Mouse (Mus musculus) stomach, embryonic 14.5 days (tissue): ENCODE data around the gene Letm1. TPM values are rescaled to one million over a fixed set of nuclear protein-coding genes. Genes with fewer than 3 reads are reported as not detected.
A peak's percentile ranks its signal among the peaks of the same experiment; 100 is the strongest.

Source experiments
- ATAC-seq: fragments of 200-750 bp; cut with Nextera tagmentation; 2 replicates; pipeline ENCODE4 v1.8.0; 2017; ENCODE audit warnings: low read depth, moderate TSS enrichment; ENCODE audit not compliant: insufficient number of reproducible peaks, insufficient read depth, low FRiP score
- H3K27ac ChIP-seq: fragments of 300-500 bp; sonication (generic); 2 replicates; pipeline ENCODE4 v1.5.1; 2014; ENCODE audit warnings: mild to moderate bottlenecking, low read length, moderate library complexity, mixed read lengths
- H3K27me3 ChIP-seq: fragments of 300-500 bp; sonication (generic); 2 replicates; pipeline ENCODE4 v1.6.1; 2014; ENCODE audit warnings: low read length, control low read depth, mixed read lengths; ENCODE audit not compliant: control insufficient read depth, insufficient read depth
- H3K36me3 ChIP-seq: fragments of 300-500 bp; sonication (generic); 2 replicates; pipeline ENCODE4 v1.6.1; 2014; ENCODE audit warnings: mild to moderate bottlenecking, control low read depth, low read length, moderate library complexity, mixed read lengths; ENCODE audit not compliant: control insufficient read depth, insufficient read depth
- H3K4me1 ChIP-seq: fragments of 300-500 bp; sonication (generic); 2 replicates; pipeline ENCODE4 v1.6.1; 2014; ENCODE audit warnings: low read length, control low read depth, mixed read lengths; ENCODE audit not compliant: control insufficient read depth, insufficient read depth
- H3K4me2 ChIP-seq: fragments of 300-500 bp; sonication (generic); replicated peaks from 2 replicates; pipeline ENCODE4 v1.6.1; 2014; ENCODE audit warnings: low read depth, low read length, control low read depth
- H3K4me3 ChIP-seq: fragments of 300-500 bp; sonication (generic); 2 replicates; pipeline ENCODE4 v1.5.1; 2014; ENCODE audit warnings: low read depth, low read length, control low read depth
- H3K9ac ChIP-seq: fragments of 300-500 bp; sonication (generic); replicated peaks from 2 replicates; pipeline ENCODE4 v1.6.1; 2014; ENCODE audit warnings: low read depth, mild to moderate bottlenecking, control low read depth, low read length, moderate library complexity, mixed read lengths
- H3K9me3 ChIP-seq: fragments of 300-500 bp; sonication (generic); 2 replicates; pipeline ENCODE4 v1.6.1; 2016; ENCODE audit warnings: low read depth, low read length, control low read depth; ENCODE audit not compliant: control insufficient read depth
- WGBS: fragments of 180-500 bp; shearing (Covaris S2); extraction: QIAGEN DNeasy Blood & Tissue Kit; methylation state at CpG from one replicate; pipeline ENCODE4 v1.1.7; 2014; 5-methylcytosine and 5-hydroxymethylcytosine counted together
- polyA plus RNA-seq: library from polyadenylated mRNA; unstranded; fragments of >200 nt; fragmentation: Nextera tagmentation; extraction: Ambion mirVana; gene quantifications from 2 replicates; pipeline ENCODE4 v1.2.1, GENCODE M21; 2014

Gene Letm1
- polyA plus RNA-seq, 1 experiment from 2014 or later: 43.7 TPM

DNA sequence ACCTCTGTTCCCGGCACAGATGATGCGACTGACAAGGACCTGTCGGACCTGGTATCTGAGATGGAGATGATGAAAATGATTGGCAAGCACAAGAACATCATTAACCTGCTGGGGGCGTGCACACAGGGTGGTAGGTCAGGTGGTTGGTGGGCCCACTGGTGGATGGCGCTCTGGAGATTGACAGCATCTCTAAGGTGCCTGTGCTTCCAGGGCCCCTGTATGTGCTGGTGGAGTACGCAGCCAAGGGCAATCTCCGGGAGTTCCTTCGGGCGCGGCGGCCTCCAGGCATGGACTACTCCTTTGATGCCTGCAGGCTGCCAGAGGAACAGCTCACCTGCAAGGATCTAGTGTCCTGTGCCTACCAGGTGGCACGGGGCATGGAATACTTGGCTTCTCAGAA lies 48.8 kb downstream of the Letm1 start:
- Histone ChIP-seq H3K27me3 (no peaks in the 10 kb centered on the region), H3K4me1 (no peaks in the 10 kb centered on the region), H3K9ac (no peak overlapping the region), H3K4me2 (no peak overlapping the region), H3K36me3 (peaks cover 14% of the 10 kb centered on the region), H3K4me3 (no peak overlapping the region), H3K27ac (no peak overlapping the region), H3K9me3 (no peaks in the 10 kb centered on the region)
- ATAC-seq: no peak
- 93% methylated on average over 12 of the region's 12 CpGs for WGBS

DNA sequence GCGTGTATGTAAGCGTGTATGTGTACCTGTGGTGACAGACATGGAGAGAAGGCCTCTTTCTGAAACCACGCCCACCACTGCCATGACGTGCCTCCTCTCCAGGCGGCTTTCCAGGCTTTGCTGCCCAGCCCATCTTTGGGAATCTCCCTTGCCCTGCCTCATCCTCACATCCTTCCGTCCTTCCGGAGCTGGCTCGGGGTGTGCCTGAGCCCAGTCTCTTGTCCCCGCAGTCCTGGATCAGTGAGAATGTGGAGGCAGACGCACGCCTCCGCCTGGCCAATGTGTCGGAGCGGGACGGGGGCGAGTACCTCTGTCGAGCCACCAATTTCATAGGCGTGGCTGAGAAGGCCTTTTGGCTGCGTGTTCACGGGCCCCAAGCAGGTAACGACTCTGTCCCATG lies 51.6 kb downstream of the Letm1 start:
- no peak overlapping the region for H3K9ac ChIP-seq
- H3K27ac ChIP-seq: no peak overlapping the region
- no peak overlapping the region for H3K4me3 ChIP-seq
- 65% methylated on average over 21 of the region's 21 CpGs for WGBS
- no peaks in the 10 kb centered on the region for H3K9me3 ChIP-seq
- no peak for ATAC-seq
- H3K27me3 ChIP-seq: no peaks in the 10 kb centered on the region
- no peaks in the 10 kb centered on the region for H3K4me1 ChIP-seq
- H3K36me3 ChIP-seq: peaks cover 17% of the 10 kb centered on the region
- H3K4me2 ChIP-seq: no peak overlapping the region

DNA sequence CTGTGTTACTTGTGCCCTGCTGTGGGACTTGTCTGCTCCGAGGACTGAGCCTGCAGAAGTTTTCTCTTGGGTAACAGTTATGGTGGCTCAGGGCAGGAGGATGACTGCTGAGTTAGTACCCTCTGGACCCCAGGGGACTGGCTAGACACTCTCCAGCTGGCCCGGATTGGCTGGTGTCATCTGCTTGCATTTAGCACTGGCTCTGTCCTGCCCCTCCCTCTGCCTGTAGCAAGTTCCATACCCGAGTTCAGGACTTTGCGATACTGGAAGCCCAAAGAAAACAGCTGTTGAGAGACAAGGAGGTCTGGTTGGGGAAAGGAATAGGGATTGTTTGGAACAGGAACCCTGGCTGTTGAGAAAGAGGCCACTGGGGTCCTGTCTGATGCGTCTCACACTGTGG lies 52.1 kb downstream of the Letm1 start:
- peaks cover under 1% of the 10 kb centered on the region; the same call in 1 of the 2 replicates for H3K4me1 ChIP-seq
- H3K36me3 ChIP-seq: peaks cover 17% of the 10 kb centered on the region
- H3K4me2 ChIP-seq: no peak overlapping the region
- WGBS: 47% methylated on average over 5 of the region's 5 CpGs
- H3K27me3 ChIP-seq: no peaks in the 10 kb centered on the region
- H3K4me3 ChIP-seq: no peak overlapping the region
- H3K27ac ChIP-seq: no peak overlapping the region
- no peak for ATAC-seq
- no peak overlapping the region for H3K9ac ChIP-seq
- no peaks in the 10 kb centered on the region for H3K9me3 ChIP-seq

DNA sequence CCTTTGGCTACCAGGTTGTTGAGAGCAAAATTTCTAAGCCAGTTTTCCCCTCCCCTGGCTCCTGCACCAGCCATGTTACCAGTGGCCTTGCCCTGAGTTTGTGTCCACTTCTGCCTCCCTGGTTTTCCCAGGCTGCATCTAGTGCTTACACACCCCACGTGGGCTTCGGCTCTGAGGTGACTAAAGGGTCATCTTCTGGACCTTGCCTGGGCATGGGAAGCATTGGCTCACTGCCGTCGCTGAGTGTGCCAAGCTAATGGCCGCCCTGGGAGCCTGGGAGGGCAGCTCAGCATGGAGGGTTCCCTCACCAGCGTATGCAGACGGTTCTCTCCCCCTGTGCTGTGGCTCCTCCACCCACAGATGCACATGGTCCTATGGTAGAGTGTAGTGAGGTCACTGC lies 53.8 kb downstream of the Letm1 start:
- Histone ChIP-seq H3K4me3 (no peak overlapping the region), H3K27ac (no peak overlapping the region), H3K9ac (no peak overlapping the region), H3K4me1 (peaks cover 4% of the 10 kb centered on the region; the same call in 1 of the 2 replicates), H3K27me3 (peaks cover 2% of the 10 kb centered on the region; the same call in 1 of the 2 replicates), H3K9me3 (no peaks in the 10 kb centered on the region), H3K4me2 (no peak overlapping the region), H3K36me3 (peaks cover 17% of the 10 kb centered on the region)
- no peak for ATAC-seq
- WGBS: 86% methylated on average over 7 of the region's 7 CpGs

DNA sequence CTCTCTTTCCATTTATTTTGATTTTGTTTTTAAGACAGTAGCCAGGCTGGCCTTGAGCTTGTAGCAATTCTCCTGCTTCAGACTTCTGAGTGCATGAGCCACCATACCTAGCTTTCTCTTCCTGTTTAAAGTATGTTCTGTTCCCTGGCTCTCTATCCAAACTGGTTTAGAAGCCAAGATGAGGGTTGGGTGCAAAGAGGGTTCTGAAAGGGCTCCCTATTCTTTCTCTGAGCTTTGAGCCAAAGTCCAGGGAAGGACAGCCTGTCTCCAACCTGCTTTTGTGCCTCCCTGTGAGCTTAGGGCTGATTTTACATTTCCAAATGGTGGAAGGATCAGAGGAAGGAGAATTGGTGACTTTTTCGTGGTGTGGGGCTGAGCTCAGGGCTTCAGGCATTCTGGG lies 55.7 kb downstream of the Letm1 start:
- peaks cover 14% of the 10 kb centered on the region for H3K36me3 ChIP-seq
- ATAC-seq: no peak
- H3K4me3 ChIP-seq: no peak overlapping the region
- peaks cover 7% of the 10 kb centered on the region; the same call in 1 of the 2 replicates for H3K27me3 ChIP-seq
- no peak overlapping the region for H3K27ac ChIP-seq
- H3K9ac ChIP-seq: no peak overlapping the region
- H3K9me3 ChIP-seq: no peaks in the 10 kb centered on the region
- WGBS: 75% methylated on average over 1 of the region's 1 CpGs
- peaks cover 11% of the 10 kb centered on the region; the same call in 1 of the 2 replicates for H3K4me1 ChIP-seq
- no peak overlapping the region for H3K4me2 ChIP-seq

DNA sequence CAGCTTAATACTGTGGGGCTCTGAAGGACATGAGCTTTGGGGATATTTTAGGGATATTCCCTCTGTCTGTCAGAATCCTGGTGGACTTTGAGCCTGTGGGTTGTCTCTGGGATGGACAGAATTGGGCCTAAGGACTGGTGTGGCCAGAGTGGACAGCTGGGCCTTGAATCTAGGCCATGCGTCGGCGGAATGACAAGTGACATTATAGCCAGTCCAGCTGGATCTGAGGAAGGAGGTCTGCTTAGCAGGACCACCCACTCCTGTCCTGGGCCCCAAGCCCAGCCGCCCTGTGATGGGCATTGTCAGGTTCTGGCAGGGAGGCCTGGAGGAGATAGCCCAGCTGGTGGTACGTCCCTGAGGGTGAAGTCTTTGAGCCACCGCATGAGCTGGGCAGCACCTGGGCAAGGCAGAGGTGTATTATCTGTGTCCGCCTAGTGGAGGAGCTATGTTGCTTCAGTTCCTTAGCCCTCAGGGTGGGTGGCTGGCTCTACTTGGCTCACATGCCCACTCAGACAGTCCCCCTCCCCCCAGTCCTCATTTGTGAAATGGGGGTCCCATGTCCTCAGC lies 56.5 kb downstream of the Letm1 start:
- Histone ChIP-seq H3K9me3 (no peaks in the 10 kb centered on the region), H3K27me3 (peaks cover 7% of the 10 kb centered on the region; the same call in 1 of the 2 replicates), H3K36me3 (peaks cover 7% of the 10 kb centered on the region), H3K4me3 (no peak overlapping the region), H3K4me2 (no peak overlapping the region), H3K27ac (no peak overlapping the region), H3K4me1 (peaks cover 14% of the 10 kb centered on the region; the same call in 1 of the 2 replicates), H3K9ac (no peak overlapping the region)
- WGBS: 75% methylated on average over 7 of the region's 7 CpGs
- ATAC-seq: no peak

DNA sequence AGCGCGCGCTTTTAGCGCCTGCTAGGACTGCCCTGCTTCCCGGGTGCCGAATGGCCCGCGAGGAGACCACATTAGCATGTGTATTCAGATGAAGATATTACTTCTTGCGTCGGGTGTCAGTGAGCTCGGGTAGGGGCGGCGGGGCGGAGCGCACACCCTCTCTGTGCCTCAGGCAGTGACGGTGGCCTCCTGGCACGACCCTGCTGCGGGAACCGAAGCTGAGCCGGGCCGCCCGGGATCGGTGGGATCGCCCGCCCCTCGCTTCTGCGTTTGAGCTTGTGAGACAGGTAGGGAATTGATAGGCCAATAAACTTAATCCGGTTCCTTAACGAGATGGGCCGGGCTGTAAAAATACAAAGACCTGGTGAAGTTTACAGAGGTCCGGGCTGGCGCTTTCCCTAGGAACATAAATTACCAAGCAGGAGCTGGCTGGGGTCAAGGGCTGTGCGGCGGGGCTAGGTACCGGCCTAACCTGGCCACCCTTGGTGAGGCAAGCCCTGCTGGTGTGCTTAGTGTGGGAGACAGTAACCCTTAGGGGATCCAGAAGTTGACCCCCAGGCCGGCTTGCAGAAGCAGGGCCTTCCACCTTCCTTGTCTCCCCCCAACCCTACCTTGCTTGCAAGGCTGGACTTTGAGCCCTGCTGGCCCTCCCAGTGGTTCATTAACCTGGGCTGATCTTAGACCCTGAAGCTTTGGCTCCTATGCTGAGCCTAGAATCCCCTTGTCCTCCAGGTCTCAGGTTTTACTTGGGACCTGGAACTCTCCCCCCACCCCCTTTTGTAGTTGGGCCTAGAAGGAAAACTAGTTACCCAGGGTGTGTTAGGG lies 58.8 kb downstream of the Letm1 start:
- 7% methylated on average over 36 of the region's 36 CpGs for WGBS
- H3K36me3 ChIP-seq: peaks cover 3% of the 10 kb centered on the region; the same call in 1 of the 2 replicates
- peaks cover 7% of the 10 kb centered on the region; the same call in 1 of the 2 replicates for H3K27me3 ChIP-seq
- peak overlapping the region; percentile 69 for H3K9ac ChIP-seq
- H3K4me2 ChIP-seq: peak overlapping the region; percentile 99
- peak overlapping the region; percentile 79 for H3K4me3 ChIP-seq
- peaks cover 22% of the 10 kb centered on the region; the same call in 1 of the 2 replicates for H3K4me1 ChIP-seq
- no peaks in the 10 kb centered on the region for H3K9me3 ChIP-seq
- ATAC-seq: no peak
- peak overlapping the region; percentile 44; the same call in 1 of the 2 replicates for H3K27ac ChIP-seq

DNA sequence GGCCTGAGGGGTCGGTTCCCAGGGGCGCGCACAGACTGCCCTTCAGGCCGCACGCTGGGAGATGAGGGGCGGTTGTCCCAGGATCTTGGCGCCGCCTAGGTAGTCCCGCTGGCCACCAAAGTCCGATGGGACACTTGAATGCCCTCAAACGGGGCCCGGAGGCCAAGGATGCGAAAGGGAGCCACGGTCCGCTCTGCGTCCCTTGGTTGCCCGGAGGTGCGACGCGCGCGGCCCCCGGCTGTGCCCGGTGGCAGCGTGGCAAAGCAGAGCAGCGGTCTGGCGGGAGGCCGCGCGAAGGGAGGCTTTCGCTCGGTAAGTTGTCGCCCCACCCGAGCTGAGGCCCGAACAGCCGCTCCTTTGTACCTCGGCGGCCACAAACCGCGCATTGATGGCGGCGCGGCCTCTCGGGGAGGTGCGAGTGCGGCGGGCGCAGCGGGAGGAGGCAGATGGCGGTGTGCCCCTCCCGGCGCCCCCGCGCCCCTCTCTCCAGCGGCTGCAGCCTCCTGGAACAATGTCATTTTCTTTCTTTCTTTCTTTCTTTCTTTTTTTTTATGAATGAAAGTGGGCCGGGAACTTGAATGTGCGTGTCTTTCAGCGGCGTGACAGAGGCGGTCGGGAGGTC lies 59.5 kb downstream of the Letm1 start:
- 2% methylated on average over 61 of the region's 61 CpGs for WGBS
- ATAC-seq: no peak
- peak overlapping the region; percentile 99 for H3K4me2 ChIP-seq

More for the DNA sequence above, 59.5 kb downstream of the Letm1 start:
- Histone ChIP-seq H3K4me1 (peaks cover 22% of the 10 kb centered on the region; the same call in 1 of the 2 replicates), H3K36me3 (peaks cover 1% of the 10 kb centered on the region; the same call in 1 of the 2 replicates), H3K9me3 (no peaks in the 10 kb centered on the region), H3K27me3 (peaks cover 7% of the 10 kb centered on the region; the same call in 1 of the 2 replicates), H3K9ac (peak overlapping the region; percentile 69), H3K4me3 (peak overlapping the region; percentile 79), H3K27ac (peak overlapping the region; percentile 44; the same call in 1 of the 2 replicates)
